Mouse (Mus musculus) myocyte (in vitro differentiated cells): Measurements from ENCODE around the gene Tcea3.

Experiments
- E2F4 ChIP-seq: IDR thresholded peaks from one replicate; pipeline ENCODE4 v1.6.1; 2011; ENCODE audit warnings: mild to moderate bottlenecking, control low read depth, moderate library complexity; ENCODE audit not compliant: insufficient read depth
- MAX ChIP-seq: IDR thresholded peaks from one replicate; pipeline ENCODE4 v1.6.1; 2011; ENCODE audit warnings: low read depth, mild to moderate bottlenecking, control low read depth
- POLR2A ChIP-seq: IDR thresholded peaks from one replicate; pipeline ENCODE4 v1.6.1; 2011; ENCODE audit warnings: low read depth, mild to moderate bottlenecking, control low read depth, moderate library complexity; ENCODE audit not compliant: insufficient read length
- POLR2AphosphoS2 ChIP-seq: IDR thresholded peaks from one replicate; pipeline ENCODE4 v1.6.1; 2011; ENCODE audit warnings: low read depth, control low read depth; ENCODE audit not compliant: insufficient read length
- TCF12 ChIP-seq: IDR thresholded peaks from one replicate; pipeline ENCODE4 v1.6.1; 2011; ENCODE audit warnings: mild to moderate bottlenecking, control low read depth; ENCODE audit not compliant: poor library complexity, insufficient read depth, severe bottlenecking

GRCm38 (mm10) chr4:136246568-136246969 lies 960 bp upstream of the Tcea3 start:
- TF ChIP-seq E2F4 (no peak), POLR2A (no peak), POLR2AphosphoS2 (no peak), MAX (no peak), TCF12 (no peak)
